Mouse (Mus musculus) small intestine, adult 2 months (tissue): ENCODE measurements around the gene Dlg2.

Source experiments
- CTCF ChIP-seq: fragments of 200-500 bp; IDR thresholded peaks from 2 replicates; pipeline ENCODE4 v1.5.1; 2012; ENCODE audit warnings: low read depth, mild to moderate bottlenecking, control low read depth, inconsistent platforms, low read length, moderate library complexity, mixed read lengths; ENCODE audit not compliant: insufficient replicate concordance, insufficient read length; ENCODE audit errors: extremely low read depth
- POLR2A ChIP-seq: fragments of 200-500 bp; IDR thresholded peaks from 2 replicates; pipeline ENCODE4 v1.6.1; 2012; ENCODE audit warnings: low read depth, mild to moderate bottlenecking, control low read depth, inconsistent platforms, low read length, moderate library complexity

DNA sequence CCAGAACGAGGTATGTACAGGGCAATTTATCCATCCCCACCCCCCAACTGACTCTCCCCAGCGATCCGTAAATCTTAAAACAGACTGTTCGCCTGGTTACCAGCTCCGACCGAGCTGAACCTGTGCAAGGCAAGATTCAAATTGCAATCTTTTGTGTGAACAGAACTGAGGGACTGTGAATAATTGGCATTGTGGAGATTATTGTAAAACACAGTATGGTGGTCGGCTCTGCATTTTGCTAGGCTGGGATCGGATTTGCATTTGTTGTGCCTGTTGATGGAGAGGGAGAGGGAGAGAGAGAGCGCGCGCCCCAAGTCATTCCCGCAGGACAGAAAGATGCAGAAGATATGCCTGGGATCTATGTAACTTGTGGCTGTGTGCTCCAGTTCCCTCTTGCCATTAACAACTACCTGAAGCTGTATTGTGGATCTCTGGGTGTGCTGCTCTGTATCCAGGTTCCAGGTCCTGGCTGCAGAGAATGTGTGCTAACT, 1759.1 kb downstream of the Dlg2 start:
- no peak for TF ChIP-seq CTCF
- TF ChIP-seq POLR2A = no peak
